ENCODE assay signal across 7 mouse cellular contexts in the genomic region with DNA sequence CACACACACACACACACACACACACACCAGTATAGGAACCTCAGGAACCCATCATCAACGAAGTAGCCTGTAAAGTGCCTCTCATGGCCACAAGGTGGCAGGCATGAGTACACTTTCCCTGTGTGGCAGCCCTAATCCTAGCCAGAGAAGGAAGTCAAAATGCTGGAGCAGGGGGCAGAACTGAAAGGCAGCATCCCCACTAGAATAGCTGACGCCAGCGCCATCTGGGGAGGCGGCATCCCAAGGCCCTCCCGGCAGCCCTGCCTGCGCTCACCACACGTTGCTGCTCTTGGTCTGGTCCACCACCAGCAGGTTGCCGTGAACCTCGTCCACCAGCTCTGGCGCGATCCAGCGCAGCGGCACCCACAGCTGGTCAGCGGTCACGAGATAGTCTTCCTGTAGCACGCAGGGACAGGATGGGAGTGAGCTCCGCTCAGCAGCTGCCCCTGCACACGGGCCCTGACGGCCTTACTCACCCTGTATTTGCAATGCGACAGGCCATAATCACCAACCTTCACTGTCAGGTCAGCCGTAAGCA. TPM values are rescaled to one million over a fixed set of nuclear protein-coding genes. Genes with fewer than 3 reads are reported as not detected.
DNase-seq lines count a peak whose midpoint lies in the region; ATAC-seq and TF ChIP-seq lines count a peak whose summit lies in the region.

No protein-coding gene starts in this region.

- H3K9me3 ChIP-seq in hindbrain, postnatal 0 days (ENCODE audit: low read length) = no peaks in the 10 kb centered on the region

- no peaks in the 10 kb centered on the region for H3K4me1 ChIP-seq in hindbrain, postnatal 0 days (ENCODE audit: insufficient read depth, low read length)

- 0 out of 2 replicates have a peak overlapping the region, but pooled peaks have one; percentile 2 for H3K4me3 ChIP-seq in hindbrain, postnatal 0 days (ENCODE audit: low read length)
- peak overlapping the region; percentile 29 for H3K4me3 ChIP-seq in left cerebral cortex, adult 2 months

- peak; percentile 96 for TF ChIP-seq CTCF in hindbrain, postnatal 0 days (IDR thresholded peaks at IDR 0.05; ENCODE audit: low read depth)
- TF ChIP-seq CTCF in left cerebral cortex, adult 2 months (IDR thresholded peaks at IDR 0.05) = peak; percentile 64

- 15% methylated on average over 21 of the region's 21 CpGs for WGBS in hindbrain, postnatal 0 days

- intact Hi-C loops in left cerebral cortex, adult 2 months (cut with DNase I) = loop anchor here (2.0 to 10.0 kb wide), 3 partner anchors 34 to 292 kb away; a partner anchor contains a TSS

- no peaks in the 10 kb centered on the region for H3K27me3 ChIP-seq in hindbrain, postnatal 0 days (ENCODE audit: insufficient read depth, low read length)

- peak overlapping the region; percentile 33 for H3K4me2 ChIP-seq in hindbrain, postnatal 0 days (ENCODE audit: low read depth, low read length)

- ATAC-seq in hindbrain, postnatal 0 days = peak; percentile 67
- peak; percentile 94 for ATAC-seq in megakaryocyte, adult 5-6 weeks (ENCODE audit: poor library complexity, severe bottlenecking)

- H3K27ac ChIP-seq in hindbrain, postnatal 0 days = peak overlapping the region; percentile 62
- H3K27ac ChIP-seq in left cerebral cortex, adult 2 months = peak overlapping the region; percentile 79

- H3K36me3 ChIP-seq in hindbrain, postnatal 0 days (ENCODE audit: insufficient read depth, low read length) = peaks cover 14% of the 10 kb centered on the region; the same call in 1 of the 2 replicates

- DNase-seq in adipocyte (ENCODE audit: low spot score) = peak; percentile 88
- peak; percentile 87 to 93 for DNase-seq in cerebellum, postnatal 36 days
- DNase-seq in gastrocnemius, adult 18-20 months (ENCODE audit: low spot score) = peak; percentile 74
- DNase-seq in hindbrain, postnatal 0 days (ENCODE audit: low spot score) = peak; percentile 94
- peak; percentile 82 to 85 for DNase-seq in left cerebral cortex, adult 2 months (ENCODE audit: extremely low spot score in 1 of 2, low spot score in 2 of 2)
- peak; percentile 87 for DNase-seq in right cerebral cortex, postnatal 14 days

- H3K9ac ChIP-seq in hindbrain, postnatal 0 days (replicated peaks; ENCODE audit: low read length) = no peak overlapping the region

RNA-seq across cellular contexts. Expression of a gene that starts 33.7 kb away (rescaled TPM):
- total RNA-seq in gastrocnemius, adult 18-20 months (2021) = 1 to 10 TPM; 3.2 to 3.6 TPM
- total RNA-seq in hindbrain, postnatal 0 days (2014; rRNA removed) = 161 and 184 TPM in 2 replicates
- 33.3 and 35.5 TPM in 2 replicates for polyA plus RNA-seq in hindbrain, postnatal 0 days (2015; fragmentation: Nextera tagmentation; extraction: Ambion mirVana)
- 100 to 1,000 TPM; 193 to 203 TPM for total RNA-seq in left cerebral cortex, adult 2 months (2021)
- 3.4 and 5.7 TPM in 2 replicates for total RNA-seq in megakaryocyte, adult 5-6 weeks (2015)
- 4.4 and 5.2 TPM in 2 replicates for total RNA-seq in megakaryocyte, adult 5-6 weeks (2017)

Comparison
In these comparisons a context has a peak if more than half of its experiments do, and no peak if none do; other contexts are left out.
1. Peak in every context shown above with its lines: DNase-seq, ATAC-seq, H3K4me3 ChIP-seq and H3K27ac ChIP-seq.
2. RNA of a gene that starts 33.7 kb away (total RNA-seq): 193 to 203 TPM in left cerebral cortex, adult 2 months and 161 to 184 TPM in hindbrain, postnatal 0 days; 3.4 to 5.7 TPM in megakaryocyte, adult 5-6 weeks and 3.2 to 3.6 TPM in gastrocnemius, adult 18-20 months; every median in the first group is over 10 times any median in the second.